Comparison of ENCODE assay signal across 29 mouse cellular contexts in the genomic region with DNA sequence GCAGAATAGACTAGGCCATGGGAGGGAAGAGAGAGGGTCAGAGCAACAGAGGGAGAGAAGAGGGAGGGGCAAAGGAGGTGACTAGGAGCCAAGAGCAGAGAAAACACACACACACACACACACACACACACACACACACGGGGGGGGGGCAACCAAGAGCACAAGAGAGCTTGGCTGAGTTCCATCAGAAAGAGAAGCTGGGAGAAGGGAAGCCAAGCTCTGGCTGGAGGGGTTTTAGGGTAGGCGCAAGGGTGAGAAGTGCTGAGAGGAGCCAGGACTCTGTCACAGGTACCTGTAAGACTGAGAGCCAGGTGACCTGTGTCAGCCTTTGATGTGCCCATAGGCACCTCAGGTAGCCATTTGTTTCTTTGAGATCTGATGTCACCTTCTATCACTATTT. TPM values are rescaled to one million over a fixed set of nuclear protein-coding genes. Genes with fewer than 3 reads are reported as not detected.
A peak's percentile ranks its signal among the peaks of the same experiment; 100 is the strongest.
DNase-seq lines count a peak whose midpoint lies in the region; ATAC-seq and TF ChIP-seq lines count a peak whose summit lies in the region.
"Had no signal": no experiment of that assay in that cellular context is flagged by ENCODE, and none has a peak within 500 bp of the region (broad histone marks: within the 10 kb centered on the region; RNA-seq: fewer than 3 reads in every experiment).

No protein-coding gene starts in this region.

- H3K4me3 ChIP-seq in heart, embryonic 13.5 days = no peak overlapping the region
- H3K4me3 ChIP-seq in lung, embryonic 16.5 days (ENCODE audit: low read length) = no peak overlapping the region
- no peak overlapping the region for H3K4me3 ChIP-seq in bone marrow macrophage, adult 2 months (ENCODE audit: insufficient read depth, low read length)
- H3K4me3 ChIP-seq: forebrain, embryonic 15.5 days; gastrocnemius, adult 2 months; kidney, embryonic 15.5 days; layer of hippocampus, adult 2 months; left cerebral cortex, adult 2 months; limb, embryonic 13.5 days; megakaryocyte, embryonic 14.5 days; midbrain, embryonic 13.5 days; neural tube, embryonic 15.5 days; stomach, embryonic 15.5 days had no signal

- no peaks in the 10 kb centered on the region for H3K36me3 ChIP-seq in heart, embryonic 13.5 days
- no peaks in the 10 kb centered on the region for H3K36me3 ChIP-seq in lung, embryonic 16.5 days (ENCODE audit: control insufficient read depth, insufficient read depth, low read length)
- H3K36me3 ChIP-seq: forebrain, embryonic 15.5 days; kidney, embryonic 15.5 days; limb, embryonic 13.5 days; midbrain, embryonic 13.5 days; neural tube, embryonic 15.5 days; stomach, embryonic 15.5 days had no signal

- intact Hi-C loops in heart, postnatal 25 days (cut with DNase I) = no loop called here

- no peaks in the 10 kb centered on the region for H3K9me3 ChIP-seq in heart, embryonic 13.5 days
- no peaks in the 10 kb centered on the region for H3K9me3 ChIP-seq in lung, embryonic 16.5 days (ENCODE audit: control insufficient read depth, low read length)
- H3K9me3 ChIP-seq: forebrain, embryonic 15.5 days; kidney, embryonic 15.5 days; limb, embryonic 13.5 days; megakaryocyte, embryonic 14.5 days; midbrain, embryonic 13.5 days; neural tube, embryonic 15.5 days; stomach, embryonic 15.5 days had no signal

- no peak overlapping the region for H3K4me2 ChIP-seq in heart, embryonic 13.5 days
- H3K4me2 ChIP-seq in lung, embryonic 16.5 days (ENCODE audit: low read depth, low read length) = no peak overlapping the region
- H3K4me2 ChIP-seq: forebrain, embryonic 15.5 days; kidney, embryonic 15.5 days; limb, embryonic 13.5 days; liver, embryonic 11.5 days; midbrain, embryonic 13.5 days; neural tube, embryonic 15.5 days; stomach, embryonic 15.5 days had no signal

- 78% methylated on average over 1 of the region's 2 CpGs for WGBS in heart, embryonic 13.5 days
- 35% methylated on average over 2 of the region's 2 CpGs for WGBS in lung, embryonic 16.5 days

- peaks cover 42% of the 10 kb centered on the region for H3K4me1 ChIP-seq in heart, embryonic 13.5 days
- peaks cover 3% of the 10 kb centered on the region for H3K4me1 ChIP-seq in lung, embryonic 16.5 days (replicated peaks; ENCODE audit: control insufficient read depth, insufficient read depth, low read length)
- peaks cover 48% of the 10 kb centered on the region for H3K4me1 ChIP-seq in bone marrow macrophage, adult 2 months (ENCODE audit: control insufficient read depth, insufficient read depth, low read length)
- H3K4me1 ChIP-seq: forebrain, embryonic 15.5 days; midbrain, embryonic 13.5 days; neural tube, embryonic 15.5 days; stomach, embryonic 15.5 days had no signal

- no peaks in the 10 kb centered on the region for H3K27me3 ChIP-seq in heart, embryonic 13.5 days (replicated peaks)
- no peaks in the 10 kb centered on the region for H3K27me3 ChIP-seq in lung, embryonic 16.5 days (ENCODE audit: control insufficient read depth, insufficient read depth, low read depth, low read length)
- H3K27me3 ChIP-seq: forebrain, embryonic 15.5 days; kidney, embryonic 15.5 days; limb, embryonic 13.5 days; megakaryocyte, embryonic 14.5 days; midbrain, embryonic 13.5 days; neural tube, embryonic 15.5 days; stomach, embryonic 15.5 days had no signal

- TF ChIP-seq CTCF in bone marrow macrophage, adult 2 months (IDR thresholded peaks at IDR 0.05; ENCODE audit: low read depth, low read length) = no peak

- no peak for TF ChIP-seq POLR2A in bone marrow macrophage, adult 2 months (IDR thresholded peaks at IDR 0.05; ENCODE audit: borderline replicate concordance, low read depth, low read length)

- no peak for DNase-seq in heart, postnatal 25 days (ENCODE audit: low spot score)
- no peak for DNase-seq in lung, postnatal 25 days (ENCODE audit: low spot score)
- DNase-seq: adrenal gland, postnatal 10 days; B cell, adult 2 months; cerebellum, adult 11 months; cerebellum, adult 9-10 months; cerebellum, postnatal 36 days; gastrocnemius, adult 2 months; gastrocnemius, postnatal 36 days; kidney, adult 18-20 months; kidney, postnatal 25 days; lung, postnatal 10 days; retina, postnatal 1 day; right cerebral cortex, postnatal 14 days had no signal

- H3K27ac ChIP-seq in heart, embryonic 13.5 days (replicated peaks) = peak overlapping the region; percentile 90; the same call in 1 of the 2 replicates
- H3K27ac ChIP-seq in lung, embryonic 16.5 days (ENCODE audit: low read length) = no peak overlapping the region
- H3K27ac ChIP-seq in bone marrow macrophage, adult 2 months (ENCODE audit: insufficient read depth, low read depth, low read length) = peak overlapping the region; percentile 91
- H3K27ac ChIP-seq: forebrain, embryonic 15.5 days; gastrocnemius, adult 2 months; kidney, embryonic 15.5 days; layer of hippocampus, adult 2 months; left cerebral cortex, adult 2 months; limb, embryonic 13.5 days; midbrain, embryonic 13.5 days; neural tube, embryonic 15.5 days; stomach, embryonic 15.5 days had no signal

- no peak overlapping the region for H3K9ac ChIP-seq in heart, embryonic 13.5 days
- no peak overlapping the region for H3K9ac ChIP-seq in lung, embryonic 16.5 days (ENCODE audit: low read length)
- H3K9ac ChIP-seq: forebrain, embryonic 15.5 days; kidney, embryonic 15.5 days; limb, embryonic 13.5 days; midbrain, embryonic 13.5 days; neural tube, embryonic 15.5 days; stomach, embryonic 15.5 days had no signal

- no peak for ATAC-seq in heart, embryonic 13.5 days (ENCODE audit: extremely low read depth, insufficient number of reproducible peaks, low FRiP score, low TSS enrichment)
- peak; percentile 24; the same call in 1 of the 2 replicates for ATAC-seq in lung, embryonic 16.5 days (ENCODE audit: low read depth)
- ATAC-seq in megakaryocyte-erythroid progenitor cell, adult 5-6 weeks (replicated peaks; ENCODE audit: low FRiP score, low TSS enrichment, poor library complexity, severe bottlenecking) = no peak
- ATAC-seq: forebrain, embryonic 15.5 days; hindbrain, embryonic 16.5 days; midbrain, embryonic 13.5 days had no signal

RNA-seq across cellular contexts. Expression of gene Rhob, which starts 22.9 kb away (rescaled TPM):
- 31.4 and 33.0 TPM in 2 replicates for polyA plus RNA-seq in heart, embryonic 13.5 days (2015; fragmentation: Nextera tagmentation; extraction: Ambion mirVana)
- 100 to 1,000 TPM; 149 to 156 TPM for total RNA-seq in heart, postnatal 25 days (2021)
- polyA plus RNA-seq in lung, embryonic 16.5 days (2015; fragmentation: Nextera tagmentation; extraction: Ambion mirVana) = 47.8 and 49.2 TPM in 2 replicates
- polyA plus RNA-seq in bone marrow macrophage, adult 2 months (2012; ENCODE audit: insufficient read depth, insufficient read length, missing spikeins) = 50.1 and 50.3 TPM in 2 replicates
- 4.2 and 5.1 TPM in 2 replicates for total RNA-seq in megakaryocyte-erythroid progenitor cell, adult 5-6 weeks (2014; fragmentation: Nextera tagmentation)
- total RNA-seq in megakaryocyte-erythroid progenitor cell, adult 5-6 weeks (2017) = 23.1 TPM in 2 replicates
